Mouse (Mus musculus) 3134 (cell line): ENCODE measurements around the gene Rad51d.
"Not testable (repeated sequence)": the region's sequence is repeated elsewhere in the genome, so short reads cannot be mapped to it uniquely, and the experiment has no call there.

Source experiments
- DNase-seq: peaks from one replicate; pipeline ENCODE4 v3.0.0-alpha.2; 2011; ENCODE audit warnings: low spot score; ENCODE audit not compliant: insufficient read length; ENCODE audit errors: extremely low read depth

Gene Rad51d

GRCm38 (mm10) chr11:82857307-82857848 lies 33.0 kb downstream of the Rad51d start:
- DNase-seq, result no peak

DNA sequence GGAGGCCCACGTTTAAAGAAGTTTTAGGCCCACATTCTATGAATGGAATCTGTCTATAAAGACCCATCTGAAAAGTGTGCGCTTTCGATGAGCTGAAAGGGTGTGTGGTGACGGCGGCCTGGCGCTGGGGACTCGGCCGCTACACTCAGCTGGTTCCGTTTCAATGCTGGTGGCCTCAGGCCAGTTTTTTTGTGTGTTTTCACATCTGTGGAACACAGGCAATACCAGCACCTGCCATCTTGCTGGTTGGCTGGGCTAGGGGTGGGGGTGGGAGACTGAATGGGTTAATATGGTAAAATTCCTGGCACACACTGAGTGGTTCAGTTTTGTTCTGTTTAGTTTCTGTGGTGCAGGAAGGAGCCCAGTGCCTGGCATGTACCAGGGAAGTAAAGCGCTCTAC lies 34.4 kb downstream of the Rad51d start:
- DNase-seq, result no peak

DNA sequence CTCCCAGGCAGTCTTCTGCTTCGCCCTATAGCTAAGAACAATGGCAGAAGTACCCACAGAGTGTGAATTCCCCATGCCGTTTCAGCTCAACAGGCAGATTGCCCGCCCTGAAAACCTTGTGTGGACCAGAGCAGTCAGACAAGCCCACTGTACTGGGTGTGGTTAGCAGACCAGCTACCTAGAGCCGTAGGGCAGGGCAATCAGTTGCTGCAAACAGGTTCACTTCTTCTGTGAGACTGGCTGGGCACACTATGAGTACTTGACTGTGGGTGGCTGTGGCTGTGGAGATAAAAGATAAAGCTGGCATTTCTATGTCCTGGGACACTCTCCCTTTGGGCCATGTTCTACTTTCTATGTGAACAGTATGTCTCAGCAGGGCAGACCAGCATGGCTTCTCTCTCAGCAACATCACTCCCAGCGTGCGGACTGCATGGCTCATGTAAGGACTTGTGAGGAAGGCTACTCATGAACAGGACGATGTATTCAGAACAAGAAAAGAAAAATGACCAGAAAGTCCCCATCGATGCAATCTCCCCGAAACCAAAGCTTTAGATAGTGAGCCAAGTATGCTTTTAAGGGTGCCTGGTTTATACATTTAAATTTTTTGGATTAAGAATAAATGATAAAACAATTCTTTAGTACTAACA lies 35.0 kb downstream of the Rad51d start:
- DNase-seq, result no peak

DNA sequence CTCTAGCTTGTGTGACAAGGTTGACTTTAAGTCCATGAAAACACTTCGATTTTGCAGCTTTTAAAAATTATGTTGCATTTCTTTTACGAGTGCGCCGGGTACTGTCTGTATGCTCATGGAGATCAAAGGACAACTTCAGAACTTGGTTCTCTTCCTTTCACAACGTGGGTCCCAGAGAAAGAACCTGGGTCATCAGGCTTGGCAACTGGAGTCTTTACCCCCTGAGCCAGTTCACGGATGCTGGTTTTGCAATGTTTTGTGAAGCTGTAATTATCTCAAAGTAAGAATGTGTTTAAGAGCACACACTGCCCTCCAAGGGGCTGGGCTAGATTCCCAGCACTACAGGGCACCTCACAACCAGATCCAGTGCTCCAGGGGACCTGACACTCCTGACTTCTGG lies 36.3 kb downstream of the Rad51d start:
- DNase-seq, result no peak

DNA sequence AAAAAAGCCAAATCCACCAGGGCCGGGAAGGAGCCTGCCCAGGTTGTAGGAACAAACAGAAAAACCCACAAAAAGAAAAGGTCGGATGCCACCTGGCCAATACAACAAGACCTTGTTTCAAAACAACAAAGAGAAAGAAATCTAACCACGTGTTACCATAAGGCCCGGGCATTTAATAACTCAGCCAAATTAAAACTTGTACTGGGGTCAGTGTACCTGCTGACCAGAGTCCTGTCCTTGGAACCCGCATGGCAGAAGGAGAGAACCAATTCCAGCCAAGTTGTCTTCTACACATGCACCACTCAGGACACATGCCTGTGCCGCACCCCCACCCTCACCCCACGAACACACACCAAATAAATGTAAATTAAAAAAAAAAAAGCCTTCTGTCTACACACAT lies 37.5 kb downstream of the Rad51d start:
- no peak for DNase-seq

DNA sequence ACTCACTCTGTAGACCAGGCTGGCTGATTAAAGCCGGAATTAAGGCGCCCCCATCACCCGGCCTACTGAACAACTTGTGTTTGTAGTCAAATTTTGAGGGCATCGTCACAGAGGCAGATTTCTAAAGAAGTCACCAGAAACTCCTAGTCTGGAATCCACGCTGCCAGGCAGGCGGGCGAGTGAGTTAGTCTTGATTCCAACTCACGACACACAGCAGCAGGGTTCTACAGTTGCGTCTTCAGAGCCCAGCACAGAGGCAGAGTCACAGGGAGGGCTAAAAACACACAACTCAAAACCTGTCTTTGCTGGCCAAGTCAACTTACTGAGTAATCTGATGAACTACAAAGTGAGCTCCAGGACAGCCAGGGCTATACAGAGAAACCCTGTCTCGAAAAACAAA lies 37.9 kb downstream of the Rad51d start:
- no peak for DNase-seq

GRCm38 (mm10) chr11:82852115-82852514 lies 38.3 kb downstream of the Rad51d start:
- DNase-seq, result no peak

- DNase-seq, result no peak
Measured at GRCm38 (mm10) chr11:82850259-82850658, 40.2 kb downstream of the Rad51d start.

GRCm38 (mm10) chr11:82847571-82848000 lies 42.8 kb downstream of the Rad51d start:
- DNase-seq, result no peak

DNA sequence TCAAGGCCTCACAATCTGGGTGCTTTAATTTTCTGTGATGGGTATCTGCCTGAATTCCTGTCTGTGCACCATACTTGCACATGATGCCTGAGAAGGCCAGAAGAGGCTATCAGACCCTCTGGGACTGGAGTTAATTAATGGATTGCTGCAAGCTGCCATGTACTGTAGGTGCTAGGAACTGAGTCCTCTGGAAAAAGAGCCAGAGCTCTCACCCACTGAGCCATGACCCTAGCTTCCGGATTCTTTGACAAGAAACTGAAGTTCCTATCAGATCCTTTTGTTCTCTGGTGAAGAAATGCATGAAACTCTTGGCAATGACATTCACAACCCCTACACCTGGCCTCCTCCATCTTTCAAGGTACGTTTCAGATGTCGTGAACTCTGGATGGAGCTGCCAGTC lies 43.5 kb downstream of the Rad51d start:
- no peak for DNase-seq

- DNase-seq, result no peak
Measured at GRCm38 (mm10) chr11:82846079-82846436, 44.4 kb downstream of the Rad51d start.

- DNase-seq, result peak; percentile 80
Measured at GRCm38 (mm10) chr11:82845415-82846078, 44.9 kb downstream of the Rad51d start.

DNA sequence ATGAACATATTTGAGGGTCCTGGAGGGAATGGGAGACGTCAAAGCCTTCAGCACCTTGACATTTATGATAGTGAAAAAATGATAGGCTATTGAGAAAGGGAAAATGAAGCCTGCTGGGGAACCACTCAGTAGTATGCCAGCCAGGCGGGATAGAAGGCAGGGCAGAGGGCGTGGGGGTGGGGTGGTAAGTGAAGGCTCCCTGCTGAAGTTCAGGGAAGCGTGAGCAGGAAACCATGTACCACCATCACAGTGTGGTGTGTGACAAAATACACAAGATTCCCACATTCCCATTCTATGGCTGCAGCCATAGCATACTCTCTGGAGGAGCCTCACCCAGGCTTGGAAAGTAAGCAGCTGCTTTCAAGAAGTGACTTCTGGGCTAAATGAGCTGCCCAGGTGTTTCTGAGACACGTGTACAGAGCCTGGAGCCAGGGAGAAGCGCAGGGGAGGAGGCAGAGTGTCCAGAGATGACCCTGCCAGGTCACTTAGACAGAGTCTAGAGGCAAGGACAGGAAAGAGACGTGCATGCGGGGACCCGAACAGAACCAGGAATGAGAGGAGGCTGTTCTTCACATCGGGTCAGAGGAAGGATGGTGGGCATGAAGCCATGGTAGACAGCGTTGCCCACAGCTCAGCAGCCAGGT lies 45.5 kb downstream of the Rad51d start:
- DNase-seq, result no peak

GRCm38 (mm10) chr11:82838511-82838910 lies 51.9 kb downstream of the Rad51d start:
- DNase-seq, result no peak

DNA sequence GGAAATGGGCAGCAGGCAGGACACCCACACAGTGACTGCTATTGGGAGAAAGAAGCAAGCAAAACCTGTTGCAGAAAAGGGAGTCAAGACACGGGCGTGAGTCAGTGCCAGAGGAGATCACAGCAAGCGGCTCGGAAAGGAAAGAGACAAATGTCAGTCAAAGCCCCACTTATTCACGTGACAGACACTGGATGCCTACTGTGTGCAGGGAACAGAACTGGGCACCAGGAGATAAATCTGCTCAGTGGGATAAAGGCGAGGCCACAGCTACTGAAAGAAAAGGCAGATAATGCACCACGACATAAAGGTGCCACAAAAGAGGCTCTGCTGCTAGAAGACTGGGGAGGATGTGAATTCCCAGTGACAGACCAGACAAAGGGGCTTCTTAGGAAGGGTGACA lies 52.6 kb downstream of the Rad51d start:
- DNase-seq, result no peak

DNA sequence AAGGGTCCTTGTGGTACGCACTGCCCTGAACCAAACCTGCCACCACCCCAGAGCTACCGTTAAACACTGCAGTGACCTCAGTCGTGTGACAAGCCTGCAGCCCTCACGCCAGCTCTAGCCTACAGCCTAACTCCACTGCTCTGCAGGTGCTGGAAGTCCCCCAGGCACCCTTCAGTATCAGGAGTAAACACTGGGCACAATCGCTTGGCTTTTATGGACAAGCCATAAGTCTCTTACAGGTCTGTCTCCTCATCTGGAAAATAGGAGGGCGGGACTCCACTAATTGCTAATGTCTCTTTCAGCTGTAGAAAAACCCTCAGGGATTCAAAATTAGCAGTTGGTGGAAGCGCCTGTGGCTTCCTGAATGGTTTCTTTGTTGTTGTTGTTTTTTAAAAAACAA lies 53.2 kb downstream of the Rad51d start:
- no peak for DNase-seq

GRCm38 (mm10) chr11:82835616-82836432 lies 54.6 kb downstream of the Rad51d start:
- no peak for DNase-seq

DNA sequence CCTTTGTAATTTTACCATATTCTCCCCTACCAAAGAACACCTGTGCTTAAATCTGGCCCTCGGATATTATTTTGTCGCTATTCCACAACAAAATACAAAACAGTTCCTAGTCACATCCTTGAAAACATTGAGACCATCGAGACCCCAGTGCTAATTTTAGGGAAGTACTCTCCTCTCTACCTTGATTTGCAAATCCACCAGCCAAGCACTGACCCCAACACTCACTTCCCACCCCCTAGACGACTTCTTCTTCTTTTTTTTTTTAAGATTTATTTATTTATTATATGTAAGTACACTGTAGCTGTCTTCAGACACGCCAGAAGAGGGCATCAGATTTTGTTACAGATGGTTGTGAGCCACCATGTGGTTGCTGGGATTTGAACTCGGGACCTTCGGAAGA lies 56.1 kb downstream of the Rad51d start:
- DNase-seq, result not testable (repeated sequence)

- DNase-seq, result no peak
Measured at GRCm38 (mm10) chr11:82833929-82834328, 56.5 kb downstream of the Rad51d start.

DNA sequence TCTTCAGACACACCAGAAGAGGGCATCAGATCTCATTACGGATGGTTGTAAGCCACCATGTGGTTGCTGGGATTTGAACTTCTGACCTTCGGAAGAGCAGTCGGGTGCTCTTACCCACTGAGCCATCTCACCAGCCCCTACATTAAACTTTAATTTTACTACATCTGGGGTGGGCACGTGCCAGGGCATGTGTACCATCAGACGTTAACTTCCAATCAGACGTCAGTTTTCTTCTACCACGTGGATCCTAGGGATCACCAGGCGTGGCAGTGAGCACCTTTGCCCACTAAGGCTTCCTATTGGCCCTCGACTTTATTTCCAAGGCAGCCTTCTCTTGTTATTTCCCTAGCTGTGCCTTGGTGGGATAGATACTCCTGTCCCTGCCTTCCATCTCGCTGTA lies 58.0 kb downstream of the Rad51d start:
- DNase-seq, result not testable (repeated sequence)
